Comparison of ENCODE assay signal across 29 mouse cellular contexts in the genomic region with DNA sequence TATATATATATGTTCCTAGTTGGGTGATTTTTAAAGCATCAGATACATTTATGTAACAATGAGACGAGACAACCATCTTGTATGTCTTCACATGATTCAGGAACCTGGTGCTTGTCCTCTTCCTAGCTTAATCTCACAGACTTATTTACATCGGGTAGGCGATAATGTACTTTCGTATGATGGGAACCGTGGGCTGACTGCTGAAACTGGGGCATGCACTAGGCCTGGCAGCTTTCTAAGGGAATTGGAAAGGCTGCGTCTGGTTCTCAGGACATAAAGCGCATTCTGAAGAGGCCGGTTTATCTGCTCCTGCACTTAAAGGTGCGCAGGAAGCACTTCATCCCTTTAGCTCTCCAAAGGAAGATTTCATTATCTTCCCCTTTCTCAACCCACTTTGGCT. TPM values are rescaled to one million over a fixed set of nuclear protein-coding genes. Genes with fewer than 3 reads are reported as not detected.
A peak's percentile ranks its signal among the peaks of the same experiment; 100 is the strongest.
DNase-seq lines count a peak whose midpoint lies in the region; ATAC-seq and TF ChIP-seq lines count a peak whose summit lies in the region.
"Had no signal": no experiment of that assay in that cellular context is flagged by ENCODE, and none has a peak within 500 bp of the region (broad histone marks: within the 10 kb centered on the region; RNA-seq: fewer than 3 reads in every experiment).

No protein-coding gene starts in this region.

- peak overlapping the region; percentile 36; the same call in 1 of the 2 replicates for H3K27ac ChIP-seq in forebrain, embryonic 13.5 days
- H3K27ac ChIP-seq in forebrain, postnatal 0 days (ENCODE audit: low read depth, low read length): no peak overlapping the region
- H3K27ac ChIP-seq in hindbrain, embryonic 13.5 days: peak overlapping the region; percentile 12; the same call in 1 of the 2 replicates
- H3K27ac ChIP-seq in hindbrain, postnatal 0 days: no peak overlapping the region
- no peak overlapping the region for H3K27ac ChIP-seq in midbrain, embryonic 14.5 days (replicated peaks; ENCODE audit: low read depth, low read length)
- H3K27ac ChIP-seq in midbrain, embryonic 13.5 days: no peak overlapping the region
- H3K27ac ChIP-seq: gastrocnemius, adult 2 months; heart, embryonic 15.5 days; hindbrain, embryonic 12.5 days; limb, embryonic 10.5 days; limb, embryonic 15.5 days; liver, embryonic 13.5 days had no signal

- H3K4me2 ChIP-seq in forebrain, embryonic 13.5 days: no peak overlapping the region
- no peak overlapping the region for H3K4me2 ChIP-seq in forebrain, postnatal 0 days (ENCODE audit: low read depth)
- H3K4me2 ChIP-seq in hindbrain, embryonic 13.5 days: no peak overlapping the region
- H3K4me2 ChIP-seq in hindbrain, postnatal 0 days (ENCODE audit: low read depth, low read length): no peak overlapping the region
- no peak overlapping the region for H3K4me2 ChIP-seq in midbrain, embryonic 14.5 days (ENCODE audit: low read length)
- H3K4me2 ChIP-seq in midbrain, embryonic 13.5 days (replicated peaks): no peak overlapping the region
- H3K4me2 ChIP-seq: heart, embryonic 15.5 days; hindbrain, embryonic 12.5 days; limb, embryonic 15.5 days; liver, embryonic 13.5 days had no signal

- H3K9ac ChIP-seq in forebrain, embryonic 13.5 days: no peak overlapping the region
- H3K9ac ChIP-seq in forebrain, postnatal 0 days: no peak overlapping the region
- H3K9ac ChIP-seq in hindbrain, embryonic 13.5 days: no peak overlapping the region
- no peak overlapping the region for H3K9ac ChIP-seq in hindbrain, postnatal 0 days (replicated peaks; ENCODE audit: low read length)
- no peak overlapping the region for H3K9ac ChIP-seq in midbrain, embryonic 14.5 days (replicated peaks; ENCODE audit: low read length)
- H3K9ac ChIP-seq in midbrain, embryonic 13.5 days (replicated peaks): no peak overlapping the region
- H3K9ac ChIP-seq: heart, embryonic 15.5 days; hindbrain, embryonic 12.5 days; limb, embryonic 15.5 days; liver, embryonic 13.5 days had no signal

- peaks cover 18% of the 10 kb centered on the region for H3K4me1 ChIP-seq in forebrain, embryonic 13.5 days
- no peaks in the 10 kb centered on the region for H3K4me1 ChIP-seq in forebrain, postnatal 0 days (ENCODE audit: insufficient read depth)
- 0 out of 2 replicates have a peak, but pooled peaks cover 3% of the 10 kb centered on the region for H3K4me1 ChIP-seq in hindbrain, embryonic 13.5 days (replicated peaks)
- no peaks in the 10 kb centered on the region for H3K4me1 ChIP-seq in hindbrain, postnatal 0 days (ENCODE audit: insufficient read depth, low read length)
- H3K4me1 ChIP-seq in midbrain, embryonic 14.5 days (ENCODE audit: control insufficient read depth, insufficient read depth, low read length): no peaks in the 10 kb centered on the region
- peaks cover 8% of the 10 kb centered on the region; the same call in 1 of the 2 replicates for H3K4me1 ChIP-seq in midbrain, embryonic 13.5 days (replicated peaks)
- H3K4me1 ChIP-seq: hindbrain, embryonic 12.5 days; limb, embryonic 10.5 days; limb, embryonic 15.5 days; liver, embryonic 13.5 days had no signal

- no peaks in the 10 kb centered on the region for H3K9me3 ChIP-seq in forebrain, embryonic 13.5 days (replicated peaks)
- no peaks in the 10 kb centered on the region for H3K9me3 ChIP-seq in forebrain, postnatal 0 days (ENCODE audit: low read length)
- no peaks in the 10 kb centered on the region for H3K9me3 ChIP-seq in hindbrain, embryonic 13.5 days
- no peaks in the 10 kb centered on the region for H3K9me3 ChIP-seq in hindbrain, postnatal 0 days (ENCODE audit: low read length)
- H3K9me3 ChIP-seq in midbrain, embryonic 14.5 days (ENCODE audit: control insufficient read depth, low read length): no peaks in the 10 kb centered on the region
- no peaks in the 10 kb centered on the region for H3K9me3 ChIP-seq in midbrain, embryonic 13.5 days
- H3K9me3 ChIP-seq: G1E; heart, embryonic 15.5 days; hindbrain, embryonic 12.5 days; limb, embryonic 10.5 days; limb, embryonic 15.5 days; liver, embryonic 13.5 days; megakaryocyte, embryonic 14.5 days had no signal

- H3K36me3 ChIP-seq in forebrain, embryonic 13.5 days (ENCODE audit: poor library complexity, severe bottlenecking): peaks cover 19% of the 10 kb centered on the region
- peaks cover 12% of the 10 kb centered on the region for H3K36me3 ChIP-seq in forebrain, postnatal 0 days (ENCODE audit: insufficient read depth)
- peaks cover 17% of the 10 kb centered on the region for H3K36me3 ChIP-seq in hindbrain, embryonic 13.5 days
- H3K36me3 ChIP-seq in hindbrain, postnatal 0 days (ENCODE audit: insufficient read depth, low read length): peaks cover 4% of the 10 kb centered on the region; the same call in 1 of the 2 replicates
- peaks cover 17% of the 10 kb centered on the region for H3K36me3 ChIP-seq in midbrain, embryonic 14.5 days (ENCODE audit: control insufficient read depth, insufficient read depth, low read length)
- H3K36me3 ChIP-seq in midbrain, embryonic 13.5 days: peaks cover 15% of the 10 kb centered on the region

- no peak for ATAC-seq in forebrain, embryonic 13.5 days
- ATAC-seq in forebrain, postnatal 0 days: no peak
- no peak for ATAC-seq in hindbrain, embryonic 13.5 days (ENCODE audit: low FRiP score)
- no peak for ATAC-seq in hindbrain, postnatal 0 days
- ATAC-seq in midbrain, embryonic 14.5 days (ENCODE audit: low FRiP score, low TSS enrichment): no peak
- ATAC-seq in midbrain, embryonic 13.5 days: no peak
- ATAC-seq: forebrain, embryonic 16.5 days; intestine, postnatal 0 days; lung, postnatal 0 days had no signal

- 83% methylated on average over 9 of the region's 9 CpGs for WGBS in forebrain, embryonic 13.5 days
- WGBS in forebrain, postnatal 0 days: 71% methylated on average over 9 of the region's 9 CpGs
- WGBS in hindbrain, embryonic 13.5 days: 87% methylated on average over 9 of the region's 9 CpGs
- WGBS in hindbrain, postnatal 0 days: 77% methylated on average over 9 of the region's 9 CpGs
- 78% methylated on average over 9 of the region's 9 CpGs for WGBS in midbrain, embryonic 14.5 days
- 73% methylated on average over 9 of the region's 9 CpGs for WGBS in midbrain, embryonic 13.5 days

- H3K4me3 ChIP-seq in forebrain, embryonic 13.5 days: no peak overlapping the region
- H3K4me3 ChIP-seq in forebrain, postnatal 0 days (ENCODE audit: low read depth, low read length): no peak overlapping the region
- no peak overlapping the region for H3K4me3 ChIP-seq in hindbrain, embryonic 13.5 days
- H3K4me3 ChIP-seq in hindbrain, postnatal 0 days (ENCODE audit: low read length): no peak overlapping the region
- H3K4me3 ChIP-seq in midbrain, embryonic 14.5 days (replicated peaks; ENCODE audit: low read depth, low read length): no peak overlapping the region
- H3K4me3 ChIP-seq in midbrain, embryonic 13.5 days (replicated peaks): no peak overlapping the region
- H3K4me3 ChIP-seq: gastrocnemius, adult 2 months; heart, embryonic 15.5 days; hindbrain, embryonic 12.5 days; limb, embryonic 10.5 days; limb, embryonic 15.5 days; liver, embryonic 13.5 days; megakaryocyte, embryonic 14.5 days had no signal

- no peak for TF ChIP-seq CTCF in forebrain, postnatal 0 days (IDR thresholded peaks at IDR 0.05; ENCODE audit: low read depth)
- no peak for TF ChIP-seq CTCF in hindbrain, postnatal 0 days (IDR thresholded peaks at IDR 0.05; ENCODE audit: low read depth)

- H3K27me3 ChIP-seq in forebrain, embryonic 13.5 days: no peaks in the 10 kb centered on the region
- no peaks in the 10 kb centered on the region for H3K27me3 ChIP-seq in forebrain, postnatal 0 days (ENCODE audit: insufficient read depth, low read length)
- no peaks in the 10 kb centered on the region for H3K27me3 ChIP-seq in hindbrain, embryonic 13.5 days
- H3K27me3 ChIP-seq in hindbrain, postnatal 0 days (ENCODE audit: insufficient read depth, low read length): no peaks in the 10 kb centered on the region
- H3K27me3 ChIP-seq in midbrain, embryonic 14.5 days (ENCODE audit: control insufficient read depth, insufficient read depth, low read length): no peaks in the 10 kb centered on the region
- no peaks in the 10 kb centered on the region for H3K27me3 ChIP-seq in midbrain, embryonic 13.5 days
- H3K27me3 ChIP-seq: heart, embryonic 15.5 days; hindbrain, embryonic 12.5 days; limb, embryonic 15.5 days; liver, embryonic 13.5 days; megakaryocyte, embryonic 14.5 days had no signal

- no peak for DNase-seq in forebrain, postnatal 0 days
- no peak for DNase-seq in hindbrain, postnatal 0 days (ENCODE audit: low spot score)
- DNase-seq in midbrain, embryonic 14.5 days: peak; percentile 29
- peak; percentile 67 for DNase-seq in brain, adult 2 months (ENCODE audit: low read depth, low spot score)
- DNase-seq: adrenal gland, adult 8-10 months; cerebellum, adult 11 months; cerebellum, adult 9-10 months; cerebellum, postnatal 36 days; gastrocnemius, adult 2 months; gastrocnemius, postnatal 36 days; heart, postnatal 36 days; kidney, adult 9 months; kidney, postnatal 10 days; liver, embryonic 13.5 days; lung, adult 18-20 months; lung, postnatal 4 days; thymus, postnatal 4 days had no signal

RNA-seq across cellular contexts. Expression of a gene that starts 32.8 kb away (rescaled TPM):
- polyA plus RNA-seq in forebrain, embryonic 13.5 days (2015; fragmentation: Nextera tagmentation; extraction: Ambion mirVana): 41.9 and 43.0 TPM in 2 replicates
- 32.7 and 34.2 TPM in 2 replicates for total RNA-seq in forebrain, postnatal 0 days (2014; rRNA removed)
- 24.5 and 25.2 TPM in 2 replicates for polyA plus RNA-seq in forebrain, postnatal 0 days (2015; fragmentation: Nextera tagmentation; extraction: Ambion mirVana)
- polyA plus RNA-seq in hindbrain, embryonic 13.5 days (2015; fragmentation: Nextera tagmentation; extraction: Ambion mirVana): 33.6 and 33.7 TPM in 2 replicates
- 18.9 and 21.7 TPM in 2 replicates for total RNA-seq in hindbrain, postnatal 0 days (2014; rRNA removed)
- 21.4 and 21.6 TPM in 2 replicates for polyA plus RNA-seq in hindbrain, postnatal 0 days (2015; fragmentation: Nextera tagmentation; extraction: Ambion mirVana)
- polyA plus RNA-seq in midbrain, embryonic 14.5 days (2014; fragmentation: Nextera tagmentation; extraction: Ambion mirVana): 29.8 and 41.5 TPM in 2 replicates
- polyA plus RNA-seq in midbrain, embryonic 13.5 days (2015; fragmentation: Nextera tagmentation; extraction: Ambion mirVana): 40.2 and 40.8 TPM in 2 replicates

RNA-seq across cellular contexts. Expression of a gene that starts 32.9 kb away (rescaled TPM):
- polyA plus RNA-seq in forebrain, embryonic 13.5 days (2015; fragmentation: Nextera tagmentation; extraction: Ambion mirVana): 25.9 and 28.1 TPM in 2 replicates
- total RNA-seq in forebrain, postnatal 0 days (2014; rRNA removed): 4.7 and 8.2 TPM in 2 replicates
- polyA plus RNA-seq in forebrain, postnatal 0 days (2015; fragmentation: Nextera tagmentation; extraction: Ambion mirVana): 9.9 and 12.4 TPM in 2 replicates
- 20.5 and 22.9 TPM in 2 replicates for polyA plus RNA-seq in hindbrain, embryonic 13.5 days (2015; fragmentation: Nextera tagmentation; extraction: Ambion mirVana)
- 6.8 and 17.9 TPM in 2 replicates for total RNA-seq in hindbrain, postnatal 0 days (2014; rRNA removed)
- polyA plus RNA-seq in hindbrain, postnatal 0 days (2015; fragmentation: Nextera tagmentation; extraction: Ambion mirVana): 13.1 and 13.8 TPM in 2 replicates
- 20.5 and 26.3 TPM in 2 replicates for polyA plus RNA-seq in midbrain, embryonic 14.5 days (2014; fragmentation: Nextera tagmentation; extraction: Ambion mirVana)
- polyA plus RNA-seq in midbrain, embryonic 13.5 days (2015; fragmentation: Nextera tagmentation; extraction: Ambion mirVana): 25.3 and 29.8 TPM in 2 replicates

Comparison
In these comparisons a context has a peak if more than half of its experiments do, and no peak if none do; other contexts are left out.
1. H3K27ac ChIP-seq: peak in forebrain, embryonic 13.5 days (single experiment) and hindbrain, embryonic 13.5 days (single experiment); none in forebrain, postnatal 0 days (single experiment), hindbrain, postnatal 0 days (single experiment), midbrain, embryonic 14.5 days (single experiment) and midbrain, embryonic 13.5 days (single experiment).
2. DNase-seq: peak in midbrain, embryonic 14.5 days (single experiment) and brain, adult 2 months (single experiment); none in forebrain, postnatal 0 days (single experiment) and hindbrain, postnatal 0 days (single experiment).